Mouse (Mus musculus): ENCODE measurements around the gene Krt23. TPM values are rescaled to one million over a fixed set of nuclear protein-coding genes. Genes with fewer than 3 reads are reported as not detected.

Gene Krt23
- total RNA-seq (2017), result not detected in 2 replicates

DNA sequence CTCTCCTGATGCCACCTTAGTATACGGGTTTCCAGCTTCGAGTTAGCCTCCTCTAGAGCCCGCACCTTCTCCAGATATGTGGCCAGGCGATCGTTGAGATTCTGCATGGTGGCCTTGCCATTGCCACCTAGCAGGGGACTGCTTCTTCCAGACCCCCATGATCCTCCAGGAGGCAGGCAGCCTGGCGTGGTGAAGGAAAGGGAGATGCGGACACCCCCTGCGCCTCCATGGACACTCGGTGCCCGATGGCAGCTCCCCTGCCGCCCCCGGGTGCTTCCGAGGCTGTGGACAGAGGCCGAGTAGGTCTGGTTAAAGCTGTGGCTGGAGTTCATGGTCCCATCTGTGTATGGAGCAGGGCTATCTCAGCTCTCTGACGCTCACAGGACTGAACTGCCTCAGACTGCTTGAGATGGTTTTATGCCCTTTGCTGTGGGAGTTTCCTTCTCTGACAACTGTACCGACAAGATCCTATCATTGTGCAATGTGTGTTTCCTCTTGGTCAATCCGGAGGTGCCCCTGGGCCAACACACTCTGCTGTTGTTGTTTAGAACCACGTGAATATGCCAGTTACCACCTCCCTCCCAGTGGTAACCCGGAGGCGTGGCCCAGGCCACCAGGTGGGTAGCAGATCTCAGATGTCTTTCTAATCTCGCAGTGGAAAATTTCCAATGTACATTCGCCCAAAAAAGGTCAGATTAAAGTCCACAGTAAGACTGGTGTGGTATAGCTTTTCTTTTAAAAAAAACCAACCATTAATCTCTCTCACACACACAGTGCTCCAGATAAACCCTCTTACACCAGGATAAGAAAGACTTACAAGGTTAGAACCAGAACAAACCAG lies at the start of gene Krt23:
TSS of gene Krt23 (minus strand) at position 405 of the 841 bp plus-strand sequence.
- ATAC-seq (replicated peaks in 1 of 2; ENCODE audit: insufficient read depth in 1 of 2, low FRiP score in 2 of 2, low TSS enrichment in 1 of 2, low read depth in 1 of 2, poor library complexity in 2 of 2, severe bottlenecking in 2 of 2), result no peak

DNA sequence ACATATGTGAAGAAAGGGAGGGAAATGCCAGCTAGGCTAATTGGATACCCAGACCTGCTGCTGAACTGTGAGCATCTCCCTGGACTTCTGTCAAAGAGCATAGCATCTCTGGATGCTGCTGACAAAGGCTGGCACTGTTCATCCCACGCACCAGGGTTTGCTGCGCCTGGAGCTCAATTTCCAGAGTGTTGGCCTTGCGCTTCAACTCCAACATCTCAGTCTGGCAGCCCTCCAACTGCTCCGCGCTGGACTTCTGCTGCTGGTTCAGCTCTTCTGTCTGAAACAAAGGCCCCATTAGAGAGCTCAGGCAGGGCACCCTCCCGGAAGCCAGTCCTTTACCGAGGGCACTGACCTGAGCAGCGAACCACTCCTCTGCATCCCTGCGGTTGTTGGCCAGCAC lies 46.8 kb upstream of the Krt23 start:
- no peak for ATAC-seq (replicated peaks in 1 of 2; ENCODE audit: insufficient read depth in 1 of 2, low FRiP score in 2 of 2, low TSS enrichment in 1 of 2, low read depth in 1 of 2, poor library complexity in 2 of 2, severe bottlenecking in 2 of 2)

DNA sequence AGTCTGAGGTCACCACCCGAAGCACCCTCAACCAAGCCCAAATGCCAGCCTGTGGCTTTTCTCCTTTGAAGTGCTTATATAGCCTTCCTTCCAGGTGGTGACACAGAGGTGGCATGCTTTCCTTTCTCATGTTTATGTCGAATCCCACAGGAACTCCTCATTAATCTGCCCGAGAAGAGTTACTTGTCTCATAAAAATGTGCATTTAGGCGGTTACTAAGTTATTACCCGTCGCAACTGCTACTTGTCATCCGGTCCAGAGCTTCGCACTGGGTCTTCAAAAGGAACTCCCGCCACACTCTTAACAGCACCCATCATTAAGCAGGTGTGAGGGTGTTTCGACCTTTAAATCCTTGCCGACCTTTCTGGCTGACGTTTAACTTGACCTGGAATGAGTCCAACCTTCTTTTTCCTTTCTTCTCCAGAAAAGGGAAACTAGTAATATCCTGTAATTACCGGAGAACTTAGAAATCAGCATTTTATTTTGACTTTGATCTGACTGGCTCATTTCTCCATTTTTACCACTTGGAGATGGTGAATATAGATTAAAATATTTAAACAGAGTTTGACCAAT lies 28.4 kb upstream of the Krt23 start, which contains the start of gene Krt39:
TSS of gene Krt39 (minus strand) at position 51 of the 573 bp plus-strand sequence.
- ATAC-seq (replicated peaks in 1 of 2; ENCODE audit: insufficient read depth in 1 of 2, low FRiP score in 2 of 2, low TSS enrichment in 1 of 2, low read depth in 1 of 2, poor library complexity in 2 of 2, severe bottlenecking in 2 of 2), result no peak

DNA sequence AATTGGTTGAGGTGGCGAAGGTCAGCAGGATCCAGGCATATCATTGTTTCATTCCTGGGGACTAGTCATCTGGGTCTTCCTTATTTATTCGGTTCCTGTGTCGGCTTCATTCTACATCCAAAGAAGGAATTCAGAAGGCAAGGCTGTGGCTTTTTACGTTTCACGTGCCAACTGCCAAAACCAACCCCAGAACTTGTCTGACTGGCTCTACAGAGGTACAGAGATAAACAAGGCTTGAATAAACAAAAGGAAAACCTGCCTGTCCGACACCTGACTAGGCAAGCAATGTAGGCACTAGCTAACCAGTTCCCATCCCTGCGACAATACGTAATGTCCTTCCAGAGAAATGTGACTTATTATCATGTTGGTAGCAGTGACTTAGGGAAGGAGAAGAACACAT lies 21.2 kb upstream of the Krt23 start:
- no peak for ATAC-seq (replicated peaks in 1 of 2; ENCODE audit: insufficient read depth in 1 of 2, low FRiP score in 2 of 2, low TSS enrichment in 1 of 2, low read depth in 1 of 2, poor library complexity in 2 of 2, severe bottlenecking in 2 of 2)

DNA sequence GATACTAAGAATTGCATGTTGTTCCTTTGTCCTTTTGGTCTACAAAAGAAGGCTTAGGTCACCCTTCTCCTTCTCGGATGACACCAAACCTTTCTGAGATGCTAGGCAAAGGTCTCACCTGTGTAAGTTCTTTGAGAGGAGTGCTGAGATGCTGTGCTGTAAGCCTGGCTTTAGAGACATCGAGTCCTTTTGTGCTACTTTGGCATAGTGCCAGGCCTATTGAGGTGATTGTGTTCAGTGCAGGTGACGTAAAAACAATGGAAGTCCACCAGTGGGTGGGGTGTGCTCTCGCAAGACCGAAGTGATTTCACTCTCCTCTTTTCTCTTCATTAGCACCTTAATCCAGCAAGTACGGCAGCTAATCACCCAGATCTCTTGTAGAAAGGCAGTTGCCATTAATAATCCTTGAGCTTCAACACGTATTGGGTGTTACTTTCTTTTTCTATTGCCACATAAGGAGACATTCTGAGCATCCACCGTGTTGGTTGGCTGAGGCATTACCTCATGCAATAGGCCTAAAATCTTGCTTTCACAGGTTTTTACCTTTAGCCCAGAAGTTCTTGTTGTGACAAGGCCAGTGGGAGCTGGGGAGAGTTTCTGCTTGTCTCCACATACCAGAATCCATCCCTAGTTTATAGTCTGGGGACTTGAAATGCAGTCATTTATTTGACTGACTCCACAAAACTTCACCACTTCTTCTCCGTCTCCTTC lies 7.3 kb upstream of the Krt23 start:
- no peak for ATAC-seq (replicated peaks in 1 of 2; ENCODE audit: insufficient read depth in 1 of 2, low FRiP score in 2 of 2, low TSS enrichment in 1 of 2, low read depth in 1 of 2, poor library complexity in 2 of 2, severe bottlenecking in 2 of 2)

DNA sequence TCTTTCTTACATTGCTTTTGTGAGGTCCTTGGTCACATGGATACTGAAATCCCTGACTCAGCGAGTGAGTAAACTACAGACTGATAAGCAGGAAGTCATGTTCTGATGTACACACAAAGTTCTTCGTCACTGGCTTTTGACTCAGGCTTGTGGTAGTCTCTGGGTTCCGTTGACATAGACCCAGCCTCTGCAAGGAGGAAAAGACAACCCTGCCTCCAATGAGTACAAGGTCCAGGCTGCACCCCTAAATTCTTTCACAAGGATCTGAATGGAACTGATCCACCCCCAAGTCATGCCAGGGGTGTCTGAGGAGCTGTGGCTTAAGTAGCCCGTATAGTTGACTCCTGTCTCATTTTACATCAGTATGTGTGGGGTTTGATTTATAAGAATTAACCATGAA lies 3.5 kb upstream of the Krt23 start:
- no peak for ATAC-seq (replicated peaks in 1 of 2; ENCODE audit: insufficient read depth in 1 of 2, low FRiP score in 2 of 2, low TSS enrichment in 1 of 2, low read depth in 1 of 2, poor library complexity in 2 of 2, severe bottlenecking in 2 of 2)

DNA sequence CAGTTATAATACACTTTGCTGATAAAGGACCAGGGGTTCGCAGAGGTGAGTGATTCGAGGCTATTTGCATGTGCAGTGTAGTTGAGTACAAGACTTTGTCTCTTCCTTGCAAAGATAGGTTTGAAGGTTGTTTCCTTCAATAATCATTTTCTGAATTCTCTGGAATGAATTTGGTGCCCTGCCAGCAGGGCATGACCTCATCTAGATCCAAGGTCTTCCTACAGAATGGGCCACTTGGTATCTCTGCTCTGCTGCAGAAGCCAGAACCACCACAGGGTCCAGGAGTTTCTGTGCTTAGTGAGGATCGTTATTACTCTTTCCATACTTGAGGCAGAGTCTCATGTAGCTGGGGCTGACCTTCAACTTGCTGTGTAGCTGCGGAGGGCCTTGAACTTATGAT lies 1.8 kb upstream of the Krt23 start:
- no peak for ATAC-seq (replicated peaks in 1 of 2; ENCODE audit: insufficient read depth in 1 of 2, low FRiP score in 2 of 2, low TSS enrichment in 1 of 2, low read depth in 1 of 2, poor library complexity in 2 of 2, severe bottlenecking in 2 of 2)

DNA sequence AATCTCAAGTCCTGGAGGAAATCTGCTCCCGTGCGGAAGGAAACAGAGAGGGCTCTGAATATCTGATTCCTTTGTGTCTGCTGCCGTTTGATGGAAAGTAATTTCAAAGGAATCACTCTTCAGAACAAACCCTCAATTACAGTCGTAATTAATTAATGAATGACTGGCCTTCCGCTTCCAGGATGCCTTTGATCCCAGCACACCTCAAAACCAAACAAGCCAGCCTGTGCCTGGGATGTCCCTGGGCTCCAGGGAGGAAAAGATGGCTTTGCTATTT lies 575 bp upstream of the Krt23 start:
- no peak for ATAC-seq (replicated peaks in 1 of 2; ENCODE audit: insufficient read depth in 1 of 2, low FRiP score in 2 of 2, low TSS enrichment in 1 of 2, low read depth in 1 of 2, poor library complexity in 2 of 2, severe bottlenecking in 2 of 2)

DNA sequence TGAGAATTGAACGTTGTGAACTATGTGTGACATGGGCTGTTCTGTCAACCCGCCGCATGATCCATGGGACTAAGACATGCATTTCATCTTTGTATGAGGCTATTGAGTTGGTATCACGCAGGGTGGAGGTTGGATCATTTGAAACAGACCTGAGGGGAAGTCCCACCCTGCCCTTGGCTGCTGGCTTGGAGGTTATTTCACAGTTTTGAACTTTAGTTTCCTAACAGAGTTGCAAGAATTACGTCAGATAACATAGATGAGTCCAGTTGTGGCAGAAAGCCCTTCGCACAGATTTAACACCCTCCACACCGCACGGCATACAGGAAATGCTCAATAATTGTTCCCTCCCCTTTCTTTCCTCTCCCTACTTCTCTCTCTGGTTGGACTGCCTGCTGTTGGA lies 1.9 kb downstream of the Krt23 start:
- no peak for ATAC-seq (replicated peaks in 1 of 2; ENCODE audit: insufficient read depth in 1 of 2, low FRiP score in 2 of 2, low TSS enrichment in 1 of 2, low read depth in 1 of 2, poor library complexity in 2 of 2, severe bottlenecking in 2 of 2)

DNA sequence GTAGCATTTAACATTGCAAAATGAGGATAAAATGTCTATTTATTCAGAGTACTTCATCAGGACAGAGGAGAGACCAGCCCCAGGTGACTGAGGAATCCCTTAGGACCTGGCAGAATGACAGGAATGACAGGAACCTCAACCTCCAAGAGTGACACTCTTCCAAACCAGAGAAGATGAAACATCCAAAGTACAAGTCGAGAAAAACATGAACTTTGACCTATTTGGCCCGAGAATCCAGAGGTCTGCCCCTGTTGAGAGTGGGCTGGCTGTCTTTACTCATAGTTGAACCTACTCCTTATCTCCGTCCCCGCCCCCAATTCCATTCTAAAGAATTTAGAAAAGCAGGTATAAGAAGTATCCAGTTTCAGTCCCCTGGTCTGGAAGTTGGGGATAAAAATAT lies 2.3 kb downstream of the Krt23 start:
- no peak for ATAC-seq (replicated peaks in 1 of 2; ENCODE audit: insufficient read depth in 1 of 2, low FRiP score in 2 of 2, low TSS enrichment in 1 of 2, low read depth in 1 of 2, poor library complexity in 2 of 2, severe bottlenecking in 2 of 2)

DNA sequence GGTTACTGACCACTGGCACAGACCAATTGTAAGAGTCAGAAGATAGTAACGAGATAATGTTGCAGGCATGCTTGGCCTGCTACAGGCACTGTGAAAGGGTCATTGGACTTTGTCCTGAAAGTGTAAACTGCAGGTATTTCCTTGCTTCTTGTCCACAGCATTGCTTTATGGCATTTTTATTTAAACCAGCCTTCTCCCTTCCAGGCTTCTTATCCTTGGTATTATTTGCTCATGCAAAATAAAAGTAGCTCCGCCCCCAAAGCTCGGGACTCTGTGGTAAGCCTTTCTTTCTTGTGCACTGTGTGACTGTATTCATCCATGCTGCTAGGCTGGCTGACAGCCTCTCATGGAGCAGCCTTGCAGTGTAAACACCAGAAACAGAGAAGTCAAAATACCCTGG lies 3.7 kb downstream of the Krt23 start:
- ATAC-seq (replicated peaks in 1 of 2; ENCODE audit: insufficient read depth in 1 of 2, low FRiP score in 2 of 2, low TSS enrichment in 1 of 2, low read depth in 1 of 2, poor library complexity in 2 of 2, severe bottlenecking in 2 of 2), result no peak

DNA sequence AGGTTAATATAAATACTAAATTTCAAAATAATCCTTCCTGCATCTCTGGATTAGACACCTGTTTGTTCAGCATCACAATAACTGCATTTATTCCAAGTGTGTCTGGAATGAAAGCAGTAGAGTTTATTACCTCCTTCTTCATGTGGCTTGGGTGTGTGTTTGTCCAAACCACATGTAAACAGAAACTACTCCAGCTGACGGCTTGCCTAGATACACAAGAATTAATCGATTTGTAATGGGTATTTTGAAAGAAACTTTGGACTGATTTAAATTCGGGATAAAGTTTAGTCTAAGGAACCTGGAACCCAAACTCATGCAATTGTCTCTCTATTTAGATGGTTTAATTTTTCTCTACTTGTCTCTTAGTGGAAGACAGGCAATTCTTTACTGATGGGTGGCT lies 18.0 kb downstream of the Krt23 start:
- no peak for ATAC-seq (replicated peaks in 1 of 2; ENCODE audit: insufficient read depth in 1 of 2, low FRiP score in 2 of 2, low TSS enrichment in 1 of 2, low read depth in 1 of 2, poor library complexity in 2 of 2, severe bottlenecking in 2 of 2)

DNA sequence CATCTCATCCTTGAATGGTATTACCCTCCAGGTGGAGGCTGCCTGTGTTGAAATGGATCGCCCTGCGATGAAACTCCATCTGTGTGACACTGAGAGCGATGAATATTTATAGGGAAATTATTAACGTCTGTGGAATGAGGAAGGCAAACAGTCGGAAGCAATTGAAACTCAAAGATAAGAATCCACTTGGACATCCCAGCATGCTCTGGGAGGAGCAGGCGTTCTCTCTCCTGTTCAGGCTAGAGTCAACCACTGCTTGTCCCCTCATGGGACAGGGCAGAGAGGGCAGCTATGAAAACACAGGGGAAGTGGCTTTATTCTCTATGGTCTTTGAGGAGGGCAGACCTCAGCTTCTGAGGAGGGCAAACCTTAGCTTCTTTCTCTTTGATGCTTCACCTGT lies 19.5 kb downstream of the Krt23 start:
- no peak for ATAC-seq (replicated peaks in 1 of 2; ENCODE audit: insufficient read depth in 1 of 2, low FRiP score in 2 of 2, low TSS enrichment in 1 of 2, low read depth in 1 of 2, poor library complexity in 2 of 2, severe bottlenecking in 2 of 2)

DNA sequence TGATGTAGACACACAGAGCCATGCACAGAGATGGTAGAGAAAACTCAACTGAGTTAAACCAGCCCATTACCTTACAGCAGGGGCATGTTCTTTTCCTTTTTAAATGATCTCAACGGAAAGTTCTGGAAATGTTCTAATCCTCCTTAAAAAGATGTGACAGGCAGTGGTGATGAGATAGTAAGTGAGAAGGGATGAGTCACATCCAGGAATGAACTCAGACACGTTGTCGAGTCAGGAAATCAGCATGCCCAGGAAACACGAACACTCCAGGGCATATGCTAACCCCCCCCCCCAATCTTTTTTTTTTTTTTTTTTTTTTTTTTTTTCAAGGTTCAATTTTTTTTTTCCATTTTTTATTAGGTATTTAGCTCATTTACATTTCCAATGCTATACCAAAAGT lies 20.5 kb downstream of the Krt23 start:
- no peak for ATAC-seq (replicated peaks in 1 of 2; ENCODE audit: insufficient read depth in 1 of 2, low FRiP score in 2 of 2, low TSS enrichment in 1 of 2, low read depth in 1 of 2, poor library complexity in 2 of 2, severe bottlenecking in 2 of 2)

DNA sequence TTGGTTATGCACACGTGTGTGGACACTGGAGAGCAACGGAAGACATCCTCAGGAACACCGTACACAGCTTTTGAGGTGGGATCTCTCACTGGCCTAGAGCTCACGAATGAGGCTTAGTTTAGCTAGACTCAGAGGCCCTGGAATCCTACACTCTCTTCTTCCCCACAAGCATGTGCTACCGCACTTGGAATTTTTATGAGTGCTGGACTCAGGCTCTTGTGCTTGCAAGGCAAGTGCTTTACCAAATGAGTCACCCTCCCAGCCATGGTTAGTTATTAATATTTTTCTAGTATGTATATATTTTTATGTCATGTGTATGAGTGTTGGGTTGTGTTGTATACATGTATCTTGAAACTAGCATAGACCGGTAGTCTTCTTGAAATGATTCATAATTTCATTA lies 21.0 kb downstream of the Krt23 start:
- ATAC-seq (replicated peaks in 1 of 2; ENCODE audit: insufficient read depth in 1 of 2, low FRiP score in 2 of 2, low TSS enrichment in 1 of 2, low read depth in 1 of 2, poor library complexity in 2 of 2, severe bottlenecking in 2 of 2), result no peak

DNA sequence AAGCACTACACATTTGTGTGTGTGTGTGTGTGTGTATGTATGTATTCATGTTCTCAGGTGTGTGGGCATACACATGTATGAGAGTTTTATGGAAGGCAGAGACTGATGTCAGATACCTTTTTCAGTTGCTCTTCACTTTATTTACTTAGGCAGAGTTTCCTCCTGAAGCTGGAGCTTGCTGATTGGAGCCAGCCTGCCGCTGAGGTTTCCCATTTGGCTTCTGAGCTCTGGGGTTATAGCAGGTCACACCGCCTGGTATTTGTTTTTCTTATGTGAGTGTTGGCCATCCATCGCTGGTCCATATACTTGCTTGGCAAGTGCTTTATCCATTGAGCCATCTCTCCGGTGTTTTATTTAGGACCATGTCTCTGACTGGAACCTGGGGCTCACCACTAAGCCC lies 23.7 kb downstream of the Krt23 start:
- no peak for ATAC-seq (replicated peaks in 1 of 2; ENCODE audit: insufficient read depth in 1 of 2, low FRiP score in 2 of 2, low TSS enrichment in 1 of 2, low read depth in 1 of 2, poor library complexity in 2 of 2, severe bottlenecking in 2 of 2)

DNA sequence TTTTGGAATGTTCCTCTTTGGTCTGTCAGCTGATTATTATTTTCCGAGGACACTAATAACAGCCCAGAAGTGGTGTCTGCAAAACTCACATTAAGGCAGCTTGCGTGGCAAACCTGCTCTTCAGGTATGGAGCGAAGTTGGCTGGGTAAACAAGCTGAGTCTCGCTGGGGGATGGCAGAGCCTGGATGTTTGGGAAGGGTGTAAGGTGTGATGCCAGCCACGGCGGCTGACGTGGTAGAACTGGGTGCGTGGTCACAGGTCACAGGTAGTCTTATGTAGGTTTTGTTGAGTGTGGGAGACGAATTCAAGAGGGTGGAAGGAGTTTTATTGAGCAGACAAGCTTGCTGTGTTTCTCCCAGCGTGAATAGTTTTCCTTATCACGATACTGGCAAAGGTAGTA lies 24.4 kb downstream of the Krt23 start:
- ATAC-seq (replicated peaks in 1 of 2; ENCODE audit: insufficient read depth in 1 of 2, low FRiP score in 2 of 2, low TSS enrichment in 1 of 2, low read depth in 1 of 2, poor library complexity in 2 of 2, severe bottlenecking in 2 of 2), result no peak

DNA sequence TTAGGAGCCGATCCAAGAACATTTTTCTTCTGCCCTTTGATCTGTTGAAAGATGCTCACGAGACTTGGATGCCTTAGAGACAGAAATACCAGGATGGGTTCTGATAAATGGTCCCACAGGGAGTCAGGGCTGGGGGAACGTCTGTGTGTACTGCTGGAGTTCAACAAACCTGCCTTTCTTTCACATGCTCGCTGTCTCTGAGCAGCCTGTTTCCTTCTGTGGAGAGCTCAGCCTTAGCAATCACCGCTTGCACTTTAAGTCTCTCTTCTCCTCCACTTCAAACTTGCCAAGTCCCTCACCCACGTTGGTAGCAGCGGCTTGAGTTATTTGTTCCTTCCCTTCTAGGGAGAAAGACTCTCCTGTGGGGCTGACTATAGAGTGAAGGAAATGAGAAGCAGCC lies 26.6 kb downstream of the Krt23 start:
- ATAC-seq (replicated peaks in 1 of 2; ENCODE audit: insufficient read depth in 1 of 2, low FRiP score in 2 of 2, low TSS enrichment in 1 of 2, low read depth in 1 of 2, poor library complexity in 2 of 2, severe bottlenecking in 2 of 2), result no peak

DNA sequence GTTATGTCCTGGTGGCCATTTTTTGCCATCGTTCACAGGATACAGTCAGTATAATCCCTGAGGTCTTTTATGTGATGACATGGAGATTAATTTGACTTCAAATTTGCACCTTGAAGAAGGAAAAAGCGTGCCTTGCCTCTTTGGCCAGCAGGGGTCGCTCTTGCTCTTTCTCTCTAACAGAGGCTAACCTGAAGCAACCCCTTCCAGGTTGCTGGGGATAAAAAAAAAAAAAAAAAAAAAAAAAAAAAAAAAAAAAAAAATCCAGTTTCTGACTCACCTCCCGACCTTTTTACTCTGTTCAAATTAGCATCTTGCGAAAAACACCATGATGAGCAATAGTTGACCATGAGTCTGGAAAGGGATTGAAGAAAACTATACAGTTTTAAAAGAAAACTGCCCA lies 28.1 kb downstream of the Krt23 start:
- peak; percentile 42 to 46; a peak in 1 of 4 replicates for ATAC-seq (replicated peaks in 1 of 2; ENCODE audit: insufficient read depth in 1 of 2, low FRiP score in 2 of 2, low TSS enrichment in 1 of 2, low read depth in 1 of 2, poor library complexity in 2 of 2, severe bottlenecking in 2 of 2)

Measured in hematopoietic stem cell, adult 5-6 weeks (primary cell).